Mouse (Mus musculus) forelimb bud, embryonic 11.5 days (tissue): ENCODE data around the gene Tfcp2l1.
"Not testable (repeated sequence)": the region's sequence is repeated elsewhere in the genome, so short reads cannot be mapped to it uniquely, and the experiment has no call there.

Experiments used
- DNase-seq: peaks from one replicate; pipeline ENCODE4 v3.0.0-alpha.2; 2012; ENCODE audit warnings: low read depth, low spot score

Tfcp2l1 gene

DNA sequence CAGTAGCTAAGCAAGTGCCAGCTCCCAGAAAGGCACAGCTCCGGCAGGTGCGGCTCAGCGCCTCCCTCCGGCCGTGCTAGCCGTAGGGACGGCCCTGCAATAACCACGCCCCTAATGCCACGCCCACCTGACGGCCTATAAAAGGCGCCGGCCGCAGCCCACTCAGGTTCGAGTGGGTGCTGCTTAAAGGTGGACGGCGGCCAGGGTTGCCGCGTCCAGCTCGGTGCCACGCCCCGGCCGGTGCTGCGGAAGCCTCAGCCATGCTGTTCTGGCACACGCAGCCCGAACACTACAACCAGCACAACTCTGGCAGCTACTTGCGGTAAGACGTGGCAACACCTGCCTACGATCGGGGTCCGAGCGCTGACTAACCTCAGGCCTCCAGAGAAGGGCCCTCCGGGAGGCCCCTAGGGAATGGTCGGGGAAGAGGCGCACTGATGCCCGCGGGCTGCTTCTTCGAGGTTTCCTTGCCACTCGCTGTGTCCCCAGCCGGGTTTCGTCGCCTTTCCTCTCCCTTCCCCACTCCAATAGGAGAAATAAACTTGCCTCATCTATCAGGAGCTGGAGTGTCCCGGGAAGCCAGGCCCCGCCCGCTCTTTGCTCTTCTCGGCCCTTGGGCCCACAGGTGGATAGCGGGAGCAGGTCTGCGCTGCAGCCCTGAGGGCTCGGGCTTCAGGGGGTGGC lies at the start of gene Tfcp2l1:
TSS of gene Tfcp2l1 (plus strand) at position 165 of the 684 bp plus-strand sequence.
- DNase-seq, result peak; percentile 49

- no peak for DNase-seq
Observed at GRCm38 (mm10) chr1:118580174-118580702, 47.5 kb upstream of the Tfcp2l1 start.

GRCm38 (mm10) chr1:118581179-118581578 lies 46.6 kb upstream of the Tfcp2l1 start:
- no peak for DNase-seq

DNA sequence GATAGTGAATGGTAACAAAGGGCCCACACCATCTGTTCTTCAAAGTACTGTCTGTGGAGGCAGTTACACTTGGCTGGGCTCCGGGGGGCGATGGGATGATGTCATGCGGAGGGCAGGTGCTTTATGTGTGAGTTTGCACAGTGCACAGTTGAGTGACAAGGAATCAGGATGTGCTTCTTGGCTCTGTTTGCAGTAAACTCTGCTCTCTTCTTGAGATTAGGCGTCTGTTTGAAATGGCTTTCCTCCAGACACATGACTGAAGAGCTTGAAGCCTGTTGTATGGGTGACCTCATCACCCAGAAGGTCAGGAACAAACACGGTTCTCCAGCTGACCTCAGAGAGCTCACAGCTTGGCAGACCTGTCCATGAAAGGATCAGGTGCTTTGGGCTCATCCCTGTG lies 38.0 kb upstream of the Tfcp2l1 start:
- no peak for DNase-seq

GRCm38 (mm10) chr1:118592933-118593332 lies 34.8 kb upstream of the Tfcp2l1 start:
- no peak for DNase-seq

DNA sequence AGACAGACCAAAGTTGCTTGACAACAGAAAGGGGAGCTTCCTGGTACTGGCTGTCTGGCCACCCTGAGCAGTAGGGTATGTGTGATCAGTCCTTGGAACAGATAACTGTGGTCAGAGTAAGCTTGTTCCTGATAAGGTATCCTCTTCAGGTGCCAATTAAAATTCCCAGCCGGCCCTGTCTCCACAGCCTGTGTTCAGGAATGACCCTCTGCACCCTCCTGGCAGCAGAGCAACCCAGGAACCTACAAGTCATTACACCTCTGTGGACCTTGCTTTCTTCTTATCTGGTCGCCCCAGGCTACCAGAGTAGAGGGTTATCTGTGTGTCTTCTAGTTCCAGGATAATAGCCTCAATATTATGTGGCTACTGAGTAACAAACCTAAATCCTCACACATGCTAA lies 32.4 kb upstream of the Tfcp2l1 start:
- DNase-seq, result no peak

DNA sequence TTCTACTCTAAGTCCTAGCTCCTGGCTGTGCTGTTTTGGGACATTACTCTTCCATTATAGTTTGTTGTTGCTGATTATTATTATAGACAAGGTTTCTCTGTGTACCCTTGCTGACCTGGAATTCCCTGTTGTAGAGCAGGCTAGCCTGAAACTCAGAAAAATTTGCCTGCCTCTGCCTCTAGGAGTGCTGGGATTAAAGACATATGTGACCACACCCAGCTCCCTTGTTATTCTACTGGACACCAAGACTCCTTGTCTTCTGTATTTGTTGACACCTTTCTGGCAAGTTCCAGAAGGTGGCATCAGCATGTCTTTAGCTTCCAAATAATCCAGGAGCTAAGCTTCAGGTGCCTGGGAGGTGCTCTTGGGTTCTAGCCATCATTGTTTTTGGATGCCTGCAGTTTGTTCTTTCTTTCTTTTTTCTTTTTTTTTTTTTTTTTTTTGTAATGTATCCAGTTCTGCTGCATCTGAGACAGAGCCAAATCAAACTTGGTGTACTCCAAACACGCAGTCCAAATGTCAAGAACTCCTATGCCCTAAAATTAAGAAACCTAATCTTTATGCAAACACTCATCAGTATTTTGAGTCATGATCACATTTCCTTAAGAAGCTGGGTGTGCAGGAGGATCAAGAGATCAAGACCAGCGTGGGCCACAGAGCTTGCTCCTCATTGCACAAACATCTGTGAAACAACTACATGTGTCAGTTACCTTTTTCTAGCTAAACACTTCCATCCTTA lies 30.1 kb upstream of the Tfcp2l1 start:
- DNase-seq, result no peak

GRCm38 (mm10) chr1:118598339-118598738 lies 29.4 kb upstream of the Tfcp2l1 start:
- DNase-seq, result no peak

DNA sequence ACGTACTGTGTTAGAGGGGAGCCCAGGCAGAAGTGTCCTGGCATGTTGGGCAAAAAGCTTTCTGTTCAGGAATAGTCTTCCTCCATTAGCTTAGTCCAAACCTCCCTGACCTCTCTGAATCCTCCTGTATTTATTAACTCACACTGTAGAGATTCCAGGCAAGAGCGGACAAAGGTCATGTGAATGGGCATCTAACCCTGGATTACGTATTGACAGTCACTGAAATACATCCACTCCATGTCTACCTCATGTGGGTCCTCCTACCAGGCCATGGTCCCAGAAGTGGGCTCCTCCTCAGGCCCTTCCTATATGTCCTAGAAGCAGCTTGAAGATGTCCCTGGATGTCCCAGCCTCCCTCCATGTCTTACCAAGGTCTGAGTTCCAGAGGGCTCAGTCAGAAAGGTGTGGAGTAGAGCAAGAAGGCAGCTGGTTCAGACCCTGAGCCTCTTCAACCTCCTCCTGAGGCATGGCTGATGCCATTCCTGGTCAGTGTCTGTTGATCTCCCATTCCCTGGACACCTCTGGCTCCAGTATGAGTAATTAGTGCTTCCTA lies 14.0 kb upstream of the Tfcp2l1 start:
- no peak for DNase-seq

DNA sequence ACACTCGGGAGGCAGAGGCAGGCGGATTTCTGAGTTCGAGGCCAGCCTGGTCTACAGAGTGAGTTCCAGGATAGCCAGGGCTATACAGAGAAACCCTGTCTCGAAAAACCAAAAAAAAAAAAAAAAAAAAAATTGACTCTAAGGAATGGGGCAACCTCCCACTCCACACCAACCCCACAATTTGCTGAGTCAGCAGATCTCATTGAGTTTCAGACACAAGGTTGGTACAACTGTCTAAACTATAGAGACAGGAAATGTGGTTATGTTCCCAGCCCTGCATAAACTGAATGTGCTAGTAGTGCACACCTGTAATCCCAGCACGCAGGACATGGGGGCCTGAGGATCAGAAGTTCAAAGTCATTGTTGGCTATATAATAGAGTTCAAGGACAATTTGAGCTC lies 6.7 kb upstream of the Tfcp2l1 start:
- DNase-seq, result not testable (repeated sequence)

GRCm38 (mm10) chr1:118622857-118623256 lies 4.9 kb upstream of the Tfcp2l1 start:
- no peak for DNase-seq

DNA sequence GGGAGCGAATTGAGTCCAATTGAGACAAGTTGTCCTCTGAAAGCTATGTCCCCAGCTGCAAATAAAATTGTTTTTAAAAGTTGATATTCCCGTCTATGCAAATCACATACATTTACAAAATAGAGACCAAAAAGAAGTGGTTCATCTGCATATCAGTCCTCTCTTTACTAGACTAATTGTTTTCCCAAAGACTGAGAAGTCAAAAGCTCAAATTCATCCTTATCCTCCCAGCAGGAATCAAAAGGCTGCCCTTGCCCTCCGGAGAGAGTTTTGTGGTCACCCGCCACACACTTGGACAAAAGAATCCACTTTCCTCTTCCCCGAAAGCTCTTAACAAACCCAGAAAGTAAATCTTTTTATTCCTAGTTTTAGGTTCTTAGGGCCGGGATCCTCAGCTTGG lies 2.3 kb upstream of the Tfcp2l1 start:
- no peak for DNase-seq

GRCm38 (mm10) chr1:118625921-118626320 lies 1.8 kb upstream of the Tfcp2l1 start:
- no peak for DNase-seq

DNA sequence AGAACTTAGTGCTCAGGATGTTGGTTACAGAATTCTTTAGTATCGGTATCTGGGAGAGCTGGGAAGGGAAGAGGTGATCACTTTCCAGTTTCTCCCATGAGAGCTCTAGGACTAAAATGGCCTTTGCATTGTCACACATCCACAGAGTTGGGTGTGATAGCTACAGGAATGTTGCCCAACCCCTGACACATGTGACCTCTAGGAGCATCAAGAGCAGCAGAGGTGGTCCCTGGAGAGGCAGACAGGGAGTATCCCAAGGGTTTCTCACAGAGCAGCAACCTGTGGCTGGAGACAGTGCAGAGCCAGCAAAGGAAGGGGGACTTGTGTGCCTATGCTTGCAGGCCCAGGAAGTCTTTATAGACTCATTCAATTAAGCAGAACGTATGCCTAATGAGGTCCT lies 1.3 kb upstream of the Tfcp2l1 start:
- no peak for DNase-seq

GRCm38 (mm10) chr1:118633415-118633980 lies 5.8 kb downstream of the Tfcp2l1 start:
- DNase-seq, result no peak

DNA sequence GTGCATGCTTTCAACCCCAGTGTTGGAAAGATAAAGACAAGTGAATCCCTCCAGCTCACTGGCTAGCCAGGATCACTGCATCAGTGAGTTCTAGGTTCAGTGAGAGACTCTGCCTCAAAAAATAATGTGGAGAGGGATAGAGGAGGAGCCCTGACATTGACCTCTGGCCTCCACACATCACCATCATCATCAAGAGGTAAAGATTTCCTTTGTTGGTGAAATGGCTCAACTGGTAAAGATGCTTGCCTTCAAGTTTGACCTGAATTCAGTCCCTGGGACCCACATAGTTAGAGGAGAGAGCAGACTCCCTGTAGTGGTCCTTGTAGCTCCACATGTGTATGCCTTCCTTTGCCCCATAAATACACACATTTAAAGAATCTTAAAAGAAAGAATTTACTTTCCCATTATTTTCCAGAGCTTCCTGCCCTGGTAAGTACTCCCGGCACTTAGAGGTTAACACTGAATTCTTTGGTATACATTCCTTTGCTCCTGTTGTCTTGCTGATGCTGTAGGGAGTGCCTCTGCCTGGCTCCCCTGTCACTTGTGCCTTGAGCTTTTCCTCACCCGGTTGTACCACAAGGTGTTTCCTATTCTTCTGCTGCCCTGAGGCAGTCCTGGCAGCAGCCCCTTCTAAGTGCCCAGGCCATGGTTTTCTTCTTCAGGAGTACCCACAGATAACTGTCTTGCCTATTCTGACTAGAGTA lies 14.7 kb downstream of the Tfcp2l1 start:
- DNase-seq, result no peak

DNA sequence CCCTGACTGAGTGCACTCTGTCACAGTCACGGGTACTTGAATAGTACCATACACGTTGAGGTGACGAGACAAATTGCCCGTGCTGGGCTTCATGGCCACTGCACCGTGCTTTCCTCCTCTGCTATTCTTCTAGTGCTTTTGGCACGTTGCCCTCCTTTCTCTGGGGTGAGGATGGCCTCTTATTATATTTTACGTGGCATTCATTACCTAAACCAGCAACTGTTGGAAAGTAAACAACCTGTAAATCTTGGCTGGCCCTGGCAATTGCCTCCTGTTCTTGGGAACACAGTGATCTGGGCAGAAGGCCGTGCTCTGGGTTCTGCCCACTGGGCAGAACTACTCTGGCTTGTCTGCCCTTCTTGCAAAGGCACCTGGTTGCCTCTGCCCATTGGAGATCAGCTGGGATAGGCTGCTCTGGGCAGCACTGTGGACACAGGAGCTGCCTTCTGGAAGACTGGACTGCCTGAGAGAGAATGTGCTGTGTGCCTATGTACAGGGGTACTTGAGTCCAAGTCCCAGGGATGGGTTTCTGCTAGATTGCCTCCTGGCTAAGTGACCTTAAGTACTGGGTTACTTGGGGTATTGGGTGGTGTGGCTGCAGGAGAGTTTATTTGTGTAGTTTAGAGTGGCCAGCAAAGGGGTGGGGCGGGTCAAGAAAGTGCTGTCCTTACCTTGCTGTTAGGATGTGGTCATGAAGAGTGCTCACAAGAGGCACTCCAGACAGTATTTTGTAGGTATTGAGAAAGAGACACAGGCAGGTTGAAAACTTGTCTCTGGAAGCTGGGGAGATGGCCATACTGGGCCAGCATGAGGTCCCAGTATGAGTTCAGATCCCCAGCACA lies 15.6 kb downstream of the Tfcp2l1 start:
- no peak for DNase-seq

DNA sequence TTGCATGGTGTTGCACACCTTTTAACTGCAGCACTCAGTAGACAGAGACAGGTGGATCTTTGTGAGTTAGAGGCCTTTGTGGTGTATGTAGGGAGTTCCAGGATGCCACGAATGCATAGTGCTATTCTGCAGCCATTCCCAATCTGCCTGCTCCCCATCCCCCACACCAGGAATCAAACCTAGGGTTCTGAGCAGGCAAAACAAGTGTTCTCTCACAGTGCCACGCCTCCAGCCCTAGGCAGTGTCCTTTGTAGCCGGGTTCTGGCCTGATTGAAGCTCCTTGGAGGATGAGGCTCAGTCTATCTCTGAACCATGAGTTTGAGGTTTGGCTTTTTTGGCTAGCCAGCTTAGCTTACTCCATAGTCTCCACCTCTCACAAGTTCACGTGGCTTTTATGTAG lies 18.0 kb downstream of the Tfcp2l1 start:
- no peak for DNase-seq

GRCm38 (mm10) chr1:118648015-118648414 lies 20.3 kb downstream of the Tfcp2l1 start:
- DNase-seq, result no peak

- DNase-seq, result no peak
Observed at GRCm38 (mm10) chr1:118649933-118650770, 22.4 kb downstream of the Tfcp2l1 start.
